Mouse (Mus musculus) neural tube, embryonic 15.5 days (tissue): ENCODE data around the gene Cacna1c. TPM values are rescaled to one million over a fixed set of nuclear protein-coding genes. Genes with fewer than 3 reads are reported as not detected.
A peak's percentile ranks its signal among the peaks of the same experiment; 100 is the strongest.

Experiments
- ATAC-seq: fragments of 200-750 bp; cut with Nextera tagmentation; 2 replicates; pipeline ENCODE4 v1.8.0; 2017; ENCODE audit warnings: mild to moderate bottlenecking, moderate TSS enrichment, moderate library complexity; ENCODE audit not compliant: low FRiP score
- H3K27ac ChIP-seq: fragments of 300-500 bp; sonication (generic); replicated peaks from 2 replicates; pipeline ENCODE4 v1.5.1; 2015; ENCODE audit warnings: mild to moderate bottlenecking, inconsistent platforms
- H3K27me3 ChIP-seq: fragments of 300-500 bp; sonication (generic); replicated peaks from 2 replicates; pipeline ENCODE4 v1.6.1; 2015; ENCODE audit warnings: inconsistent platforms
- H3K36me3 ChIP-seq: fragments of 300-500 bp; sonication (generic); 2 replicates; pipeline ENCODE4 v1.6.1; 2015; ENCODE audit warnings: inconsistent platforms
- H3K4me1 ChIP-seq: fragments of 300-500 bp; sonication (generic); 2 replicates; pipeline ENCODE4 v1.6.1; 2015; ENCODE audit warnings: inconsistent platforms
- H3K4me2 ChIP-seq: fragments of 300-500 bp; sonication (generic); 2 replicates; pipeline ENCODE4 v1.6.1; 2015; ENCODE audit warnings: inconsistent platforms, mild to moderate bottlenecking, moderate library complexity
- H3K4me3 ChIP-seq: fragments of 300-500 bp; sonication (generic); replicated peaks from 2 replicates; pipeline ENCODE4 v1.5.1; 2015; ENCODE audit warnings: mild to moderate bottlenecking, inconsistent platforms
- H3K9ac ChIP-seq: fragments of 300-500 bp; sonication (generic); replicated peaks from 2 replicates; pipeline ENCODE4 v1.6.1; 2015; ENCODE audit warnings: mild to moderate bottlenecking, inconsistent platforms
- H3K9me3 ChIP-seq: fragments of 300-500 bp; sonication (generic); replicated peaks from 2 replicates; pipeline ENCODE4 v1.6.1; 2016; ENCODE audit warnings: inconsistent platforms
- WGBS: fragments of 180-500 bp; shearing (Covaris S2); methylation state at CpG from one replicate; pipeline ENCODE4 v1.1.7; 2015; ENCODE audit warnings: mixed read lengths; 5-methylcytosine and 5-hydroxymethylcytosine counted together
- polyA plus RNA-seq: library from polyadenylated mRNA; unstranded; fragments of >200 nt; fragmentation: Nextera tagmentation; extraction: Ambion mirVana; gene quantifications from 2 replicates; pipeline ENCODE4 v1.2.1, GENCODE M21; 2015

The Cacna1c gene
- polyA plus RNA-seq, 1 experiment from 2014 or later: 7.4 TPM

DNA sequence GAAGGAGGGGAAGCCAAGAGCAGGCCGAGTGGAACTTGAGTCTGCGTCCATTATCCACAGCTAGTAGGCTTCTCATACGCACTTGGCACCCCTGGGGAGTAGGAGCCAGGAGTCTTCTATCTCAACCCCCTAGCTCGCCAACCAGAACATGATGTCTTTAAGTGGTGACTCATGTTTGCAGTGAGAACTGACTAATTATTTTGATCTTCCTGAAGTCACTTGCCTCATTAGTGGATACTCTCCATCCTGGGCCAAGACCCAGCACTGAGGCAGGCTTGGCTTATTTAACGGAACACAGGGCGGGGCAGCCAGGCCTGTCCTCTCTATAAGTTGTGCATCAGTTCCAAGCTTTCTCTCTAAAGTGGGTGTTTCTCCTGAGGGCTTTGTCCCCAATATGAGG, 177.3 kb downstream of the Cacna1c start:
- Histone ChIP-seq H3K9ac (no peak overlapping the region), H3K9me3 (no peaks in the 10 kb centered on the region), H3K4me3 (no peak overlapping the region), H3K27me3 (no peaks in the 10 kb centered on the region), H3K4me1 (peaks cover 19% of the 10 kb centered on the region), H3K27ac (no peak overlapping the region), H3K4me2 (no peak overlapping the region), H3K36me3 (no peaks in the 10 kb centered on the region)
- ATAC-seq: no peak
- 87% methylated on average over 6 of the region's 6 CpGs for WGBS

DNA sequence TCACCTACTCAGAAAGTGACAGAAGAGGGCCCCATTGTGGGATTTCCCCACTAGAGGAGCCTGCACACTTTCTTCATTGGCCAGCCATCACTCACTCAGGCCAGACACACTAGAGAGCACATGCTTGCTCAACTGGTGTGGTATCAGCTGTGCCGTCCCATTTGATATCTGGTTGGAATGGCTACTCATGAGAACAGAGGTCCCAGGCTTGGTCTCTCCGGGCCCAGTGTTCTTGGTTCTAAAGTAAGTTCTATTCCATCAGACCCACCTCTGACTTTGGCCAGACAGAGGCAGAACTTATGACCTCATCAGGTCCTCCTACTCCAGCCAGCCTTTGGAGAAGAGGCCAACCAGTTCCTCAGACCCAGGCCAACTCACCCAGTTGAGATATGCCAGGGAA, 178.0 kb downstream of the Cacna1c start:
- Histone ChIP-seq H3K9ac (no peak overlapping the region), H3K36me3 (no peaks in the 10 kb centered on the region), H3K4me2 (no peak overlapping the region), H3K27me3 (no peaks in the 10 kb centered on the region), H3K4me3 (no peak overlapping the region), H3K9me3 (no peaks in the 10 kb centered on the region), H3K27ac (no peak overlapping the region), H3K4me1 (peaks cover 19% of the 10 kb centered on the region)
- no peak for ATAC-seq
- WGBS: 95% methylated on average over 2 of the region's 2 CpGs

DNA sequence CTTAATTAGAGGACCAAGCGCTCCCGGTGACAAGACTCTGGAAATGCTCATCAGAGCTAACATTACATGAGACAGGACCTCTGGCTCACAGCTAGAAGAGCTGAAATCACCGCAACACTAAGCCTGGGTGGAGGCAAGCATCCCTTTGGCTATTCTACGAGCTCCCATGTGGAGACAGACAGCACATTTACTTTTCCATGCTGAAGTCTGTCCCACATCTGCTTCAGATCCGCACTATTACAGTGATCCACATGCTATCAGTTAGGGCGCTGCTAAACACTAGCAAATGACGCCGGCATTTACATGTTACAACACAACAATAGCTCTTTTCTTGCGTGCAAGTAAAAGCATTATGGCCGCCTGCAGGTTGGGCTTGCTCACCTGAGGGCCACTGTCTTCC, 178.7 kb downstream of the Cacna1c start:
- no peak overlapping the region for H3K4me2 ChIP-seq
- no peak overlapping the region for H3K9ac ChIP-seq
- H3K36me3 ChIP-seq: no peaks in the 10 kb centered on the region
- H3K27me3 ChIP-seq: no peaks in the 10 kb centered on the region
- no peaks in the 10 kb centered on the region for H3K9me3 ChIP-seq
- H3K4me3 ChIP-seq: no peak overlapping the region
- no peak overlapping the region; the same call in 1 of the 2 replicates for H3K27ac ChIP-seq
- 67% methylated on average over 10 of the region's 10 CpGs for WGBS
- no peak; the same call in 1 of the 2 replicates for ATAC-seq
- H3K4me1 ChIP-seq: peaks cover 19% of the 10 kb centered on the region

DNA sequence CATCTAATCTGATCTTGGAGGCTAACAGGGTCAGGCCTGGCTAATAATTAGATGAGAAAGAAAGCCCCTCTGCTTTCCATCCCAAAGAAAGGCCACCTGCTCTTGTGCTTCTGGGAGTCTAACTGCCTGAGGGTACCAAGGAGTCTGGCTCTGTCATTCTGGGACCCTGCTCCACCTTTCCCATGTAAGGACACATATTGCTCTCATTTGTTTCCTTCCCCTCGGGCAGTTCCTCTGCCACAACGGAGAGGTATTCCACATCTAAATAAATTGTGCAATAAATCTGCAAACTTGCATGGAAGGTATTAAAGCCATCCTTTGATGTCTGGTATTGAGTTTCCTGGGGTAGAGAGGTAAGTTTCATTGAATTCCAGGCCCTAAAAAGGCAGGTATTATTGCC, 180.9 kb downstream of the Cacna1c start:
- H3K27me3 ChIP-seq: no peaks in the 10 kb centered on the region
- H3K9me3 ChIP-seq: no peaks in the 10 kb centered on the region
- no peaks in the 10 kb centered on the region for H3K36me3 ChIP-seq
- no peak overlapping the region for H3K4me3 ChIP-seq
- no peak overlapping the region for H3K27ac ChIP-seq
- H3K4me2 ChIP-seq: no peak overlapping the region
- H3K4me1 ChIP-seq: peaks cover 7% of the 10 kb centered on the region
- no peak for ATAC-seq
- WGBS: 14% methylated on average over 2 of the region's 2 CpGs
- H3K9ac ChIP-seq: no peak overlapping the region

DNA sequence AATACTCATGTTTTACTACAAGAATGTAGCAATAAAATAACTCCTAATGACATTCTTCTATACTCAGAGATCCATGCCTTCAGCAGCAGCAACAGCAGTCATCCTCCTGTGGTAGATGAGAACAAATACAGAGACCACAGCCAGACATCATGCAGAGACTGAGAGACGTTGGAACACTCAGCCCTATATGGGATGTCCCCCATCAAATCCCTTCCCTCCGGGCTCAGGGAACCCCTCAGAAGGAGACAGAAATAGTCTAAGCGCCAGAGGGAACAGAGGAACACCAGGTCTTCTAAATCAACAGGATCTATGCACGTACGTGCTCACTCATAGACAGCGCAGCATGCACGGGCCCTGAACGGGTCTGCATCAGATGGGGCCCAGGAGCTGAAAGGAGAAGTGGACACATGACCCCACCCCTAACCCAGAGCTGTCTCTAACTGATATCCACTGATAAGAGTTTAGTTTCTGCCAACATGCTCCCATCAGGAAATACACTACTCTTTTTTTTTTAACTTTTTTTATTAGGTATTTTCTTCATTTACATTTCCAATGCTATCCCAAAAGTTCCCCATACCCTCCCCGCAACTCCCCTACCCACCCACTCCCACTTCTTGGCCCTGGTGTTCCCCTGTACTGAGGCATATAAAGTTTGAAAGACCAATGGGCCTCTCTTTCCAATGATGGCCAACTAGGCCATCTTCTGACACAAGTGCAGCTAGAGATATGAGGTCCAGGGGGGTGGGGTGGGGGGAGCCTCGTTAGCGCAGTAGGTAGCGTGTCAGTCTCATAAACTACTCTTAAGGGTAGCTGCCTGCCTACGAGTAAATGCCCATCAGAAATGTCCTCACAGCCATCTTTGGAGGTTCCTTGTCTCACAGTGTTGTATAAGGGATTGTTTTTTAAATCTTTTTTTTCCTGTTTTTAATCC, 182.8 kb downstream of the Cacna1c start:
- no peaks in the 10 kb centered on the region for H3K36me3 ChIP-seq
- no peak overlapping the region for H3K4me3 ChIP-seq
- no peaks in the 10 kb centered on the region for H3K9me3 ChIP-seq
- no peaks in the 10 kb centered on the region for H3K27me3 ChIP-seq
- WGBS: 88% methylated on average over 13 of the region's 13 CpGs
- peaks cover 16% of the 10 kb centered on the region for H3K4me1 ChIP-seq
- ATAC-seq: no peak
- no peak overlapping the region for H3K27ac ChIP-seq
- H3K4me2 ChIP-seq: no peak overlapping the region
- no peak overlapping the region for H3K9ac ChIP-seq

DNA sequence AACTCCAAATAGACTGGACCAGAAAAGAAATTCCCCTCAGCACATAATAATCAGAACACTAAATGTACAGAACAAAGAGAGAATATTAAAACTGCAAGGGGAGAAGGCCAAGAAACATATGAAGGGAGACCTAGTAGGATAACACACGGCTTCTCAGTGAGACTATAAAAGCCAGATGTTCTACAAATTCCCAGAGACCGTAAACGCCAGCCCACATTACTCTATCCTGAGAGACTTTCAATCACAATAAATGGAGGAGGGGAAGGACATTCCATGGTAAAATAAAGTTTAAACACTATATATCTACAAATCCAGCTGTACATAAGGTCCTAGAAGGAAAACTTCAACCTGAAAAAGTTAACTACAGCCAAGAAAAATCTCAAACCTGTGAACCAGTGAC, 185.3 kb downstream of the Cacna1c start:
- H3K4me1 ChIP-seq: peaks cover 14% of the 10 kb centered on the region
- no peaks in the 10 kb centered on the region for H3K9me3 ChIP-seq
- H3K27ac ChIP-seq: no peak overlapping the region
- ATAC-seq: no peak
- 29% methylated on average over 3 of the region's 3 CpGs for WGBS
- H3K4me3 ChIP-seq: no peak overlapping the region
- no peak overlapping the region for H3K4me2 ChIP-seq
- no peaks in the 10 kb centered on the region for H3K27me3 ChIP-seq
- no peaks in the 10 kb centered on the region for H3K36me3 ChIP-seq
- no peak overlapping the region for H3K9ac ChIP-seq

DNA sequence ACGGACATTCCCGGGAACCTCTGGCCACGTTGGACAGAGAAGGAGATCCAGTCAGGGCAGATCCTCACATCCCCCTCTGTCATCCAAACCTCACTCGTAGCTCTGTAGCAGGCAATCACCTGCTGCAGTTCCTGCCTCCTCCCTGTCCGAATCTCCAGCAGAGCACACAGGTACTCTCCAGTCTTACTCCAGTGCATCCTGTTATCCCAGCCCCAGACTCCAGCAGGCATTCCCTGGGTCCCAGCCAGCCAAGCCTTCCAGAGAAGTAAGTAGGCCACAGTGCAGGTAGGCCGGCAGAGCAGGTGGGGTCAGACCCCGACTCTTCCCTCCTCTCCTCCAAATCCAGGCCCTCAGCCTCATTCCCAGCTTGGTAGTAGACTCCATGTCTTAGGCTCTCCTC, 186.7 kb downstream of the Cacna1c start:
- 83% methylated on average over 7 of the region's 7 CpGs for WGBS

DNA sequence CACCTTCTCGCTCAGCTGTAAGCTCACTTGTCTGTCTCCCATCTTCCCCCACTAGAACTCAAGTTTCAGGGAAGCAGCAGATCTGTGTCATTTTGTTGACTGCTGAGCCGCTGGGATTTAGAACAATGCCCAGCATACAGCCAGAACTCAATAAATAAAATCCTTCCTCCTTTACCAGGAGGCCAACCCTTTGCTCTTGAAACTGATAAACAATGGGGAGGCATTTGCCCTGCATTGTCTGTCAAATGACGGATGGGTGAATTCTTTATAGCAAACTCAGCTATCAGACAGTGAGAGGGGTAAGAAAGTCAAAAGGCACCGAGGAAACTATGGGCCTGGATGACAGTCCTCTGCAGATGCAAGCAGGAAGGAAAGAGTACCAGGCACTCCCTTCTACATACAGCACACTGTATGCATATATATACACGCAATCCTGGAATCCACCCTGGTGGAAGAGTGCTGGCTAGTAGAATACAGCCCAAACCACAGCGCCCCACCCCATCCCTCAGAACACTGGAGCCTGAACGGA, 187.5 kb downstream of the Cacna1c start:
- Histone ChIP-seq H3K4me1 (peaks cover 14% of the 10 kb centered on the region), H3K4me2 (no peak overlapping the region), H3K36me3 (no peaks in the 10 kb centered on the region), H3K9ac (no peak overlapping the region), H3K9me3 (no peaks in the 10 kb centered on the region), H3K27ac (no peak overlapping the region), H3K27me3 (no peaks in the 10 kb centered on the region), H3K4me3 (no peak overlapping the region)
- no peak for ATAC-seq
- 45% methylated on average over 7 of the region's 7 CpGs for WGBS

More for the DNA sequence above, 186.7 kb downstream of the Cacna1c start:
- no peak for ATAC-seq
- no peak overlapping the region for H3K4me2 ChIP-seq
- peaks cover 14% of the 10 kb centered on the region for H3K4me1 ChIP-seq
- no peaks in the 10 kb centered on the region for H3K27me3 ChIP-seq
- H3K9ac ChIP-seq: no peak overlapping the region
- peak overlapping the region; percentile 10; the same call in 1 of the 2 replicates for H3K27ac ChIP-seq
- H3K4me3 ChIP-seq: no peak overlapping the region
- no peaks in the 10 kb centered on the region for H3K36me3 ChIP-seq
- no peaks in the 10 kb centered on the region for H3K9me3 ChIP-seq

DNA sequence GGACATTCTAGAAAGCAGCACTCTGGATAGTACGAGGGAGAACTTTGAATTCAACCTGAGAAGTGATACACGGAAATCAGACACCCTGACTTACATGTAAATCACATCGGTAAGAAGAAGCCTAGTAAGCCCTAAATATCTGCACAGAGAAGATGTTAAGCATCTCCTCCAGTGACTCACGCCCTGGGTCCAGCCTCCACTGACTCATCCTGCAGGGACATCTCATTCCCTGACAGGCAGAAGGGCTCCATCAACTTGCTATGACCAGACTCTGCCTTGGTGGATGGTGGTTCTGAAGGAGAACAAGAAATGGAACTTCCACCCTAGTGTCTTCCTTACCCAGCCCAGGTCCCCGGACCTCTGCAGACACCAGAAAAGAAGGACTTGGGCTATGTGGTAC, 191.6 kb downstream of the Cacna1c start:
- WGBS: 93% methylated on average over 5 of the region's 5 CpGs
- no peaks in the 10 kb centered on the region for H3K9me3 ChIP-seq
- ATAC-seq: no peak

DNA sequence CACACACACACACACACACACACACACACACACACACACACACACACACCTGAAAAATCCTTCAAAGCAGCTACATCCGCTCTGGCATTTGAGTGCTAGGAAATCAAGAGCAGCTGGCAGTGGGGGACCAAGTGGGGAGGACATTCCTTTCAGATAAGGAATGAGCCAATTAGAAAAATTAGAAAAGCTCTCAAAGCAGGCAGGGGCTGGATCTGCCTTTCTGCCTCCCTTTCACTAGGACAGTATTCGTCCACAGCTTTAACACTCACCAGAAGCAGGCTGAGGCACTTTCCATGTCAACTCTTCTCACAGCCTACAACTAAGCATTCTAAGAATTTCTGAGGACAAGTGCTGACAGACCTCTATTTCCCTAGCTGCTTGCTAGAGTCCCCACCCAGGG, 194.8 kb downstream of the Cacna1c start:
- H3K27ac ChIP-seq: no peak overlapping the region
- H3K4me3 ChIP-seq: no peak overlapping the region
- WGBS: 87% methylated on average over 2 of the region's 2 CpGs
- no peaks in the 10 kb centered on the region for H3K9me3 ChIP-seq
- H3K4me1 ChIP-seq: 0 out of 2 replicates have a peak, but pooled peaks cover 2% of the 10 kb centered on the region
- H3K36me3 ChIP-seq: no peaks in the 10 kb centered on the region
- ATAC-seq: no peak
- no peak overlapping the region for H3K4me2 ChIP-seq
- H3K9ac ChIP-seq: no peak overlapping the region
- H3K27me3 ChIP-seq: no peaks in the 10 kb centered on the region

More for the DNA sequence above, 191.6 kb downstream of the Cacna1c start:
- H3K9ac ChIP-seq: no peak overlapping the region
- no peak overlapping the region for H3K4me2 ChIP-seq
- H3K36me3 ChIP-seq: no peaks in the 10 kb centered on the region
- peaks cover 16% of the 10 kb centered on the region for H3K4me1 ChIP-seq
- H3K4me3 ChIP-seq: no peak overlapping the region
- H3K27me3 ChIP-seq: no peaks in the 10 kb centered on the region
- H3K27ac ChIP-seq: no peak overlapping the region

DNA sequence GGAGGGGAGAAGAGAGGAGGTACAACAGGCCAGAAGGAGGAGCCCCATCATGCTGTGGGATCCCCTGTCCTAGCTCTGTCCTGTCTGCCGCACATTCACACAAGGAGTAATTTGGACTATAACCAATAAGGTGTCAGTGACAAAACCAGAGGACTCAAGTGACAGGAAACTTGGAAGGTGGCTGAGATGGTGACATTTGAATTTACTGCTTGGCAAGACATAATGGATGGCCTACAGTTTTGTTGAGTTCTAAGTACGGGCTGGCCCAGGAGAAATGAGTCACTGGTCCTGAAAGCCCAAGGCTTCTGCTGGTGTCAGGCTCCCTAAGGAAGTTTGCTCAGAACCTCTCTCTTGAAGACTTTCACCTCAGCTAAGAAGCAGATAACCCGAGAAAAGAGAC, 196.0 kb downstream of the Cacna1c start:
- Histone ChIP-seq H3K4me2 (no peak overlapping the region), H3K27ac (no peak overlapping the region), H3K9me3 (no peaks in the 10 kb centered on the region), H3K4me3 (no peak overlapping the region), H3K27me3 (no peaks in the 10 kb centered on the region), H3K9ac (no peak overlapping the region), H3K4me1 (0 out of 2 replicates have a peak, but pooled peaks cover 2% of the 10 kb centered on the region), H3K36me3 (no peaks in the 10 kb centered on the region)
- ATAC-seq: no peak
- 67% methylated on average over 3 of the region's 3 CpGs for WGBS

DNA sequence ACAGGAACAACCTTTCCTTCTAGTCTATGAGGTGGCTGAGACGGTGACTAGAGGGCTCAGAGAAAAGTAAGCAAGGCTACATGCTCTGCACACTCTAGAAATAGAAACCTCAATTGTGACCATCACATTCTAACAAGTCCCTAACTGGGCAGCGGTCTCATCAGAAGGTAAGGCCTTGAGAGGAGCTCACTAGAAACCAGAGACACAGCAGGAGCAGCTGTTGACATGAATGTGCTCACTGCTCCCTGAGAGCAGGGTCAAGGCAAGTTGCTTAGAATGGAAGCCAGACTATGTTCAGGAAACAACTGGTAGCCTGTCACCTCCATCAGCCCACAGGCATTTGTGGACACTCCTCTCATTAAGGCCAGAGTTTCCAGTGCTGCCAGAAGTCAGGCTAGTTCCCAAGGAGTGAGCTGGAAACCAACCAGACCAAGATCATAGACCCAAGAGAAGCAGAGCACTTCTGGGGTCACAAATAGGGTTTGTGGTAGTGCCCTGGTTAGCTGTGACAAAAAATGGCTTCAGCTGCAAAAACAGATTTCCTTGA, 196.8 kb downstream of the Cacna1c start:
- H3K27ac ChIP-seq: no peak overlapping the region
- 94% methylated on average over 2 of the region's 2 CpGs for WGBS
- no peaks in the 10 kb centered on the region for H3K27me3 ChIP-seq
- 0 out of 2 replicates have a peak, but pooled peaks cover 2% of the 10 kb centered on the region for H3K4me1 ChIP-seq
- H3K36me3 ChIP-seq: no peaks in the 10 kb centered on the region
- ATAC-seq: no peak
- no peaks in the 10 kb centered on the region for H3K9me3 ChIP-seq
- no peak overlapping the region for H3K4me2 ChIP-seq
- H3K4me3 ChIP-seq: no peak overlapping the region
- no peak overlapping the region for H3K9ac ChIP-seq
